Mouse (Mus musculus): ENCODE results near the gene Gm15128. TPM values are rescaled to one million over a fixed set of nuclear protein-coding genes. Genes with fewer than 3 reads are reported as not detected.
"Not testable (repeated sequence)": the region's sequence is repeated elsewhere in the genome, so short reads cannot be mapped to it uniquely, and the experiment has no call there.

Gm15128 gene
- not detected for total RNA-seq (2021)

GRCm38 (mm10) chrX:147765691-147766090, at the start of gene Gm15128:
Gene Gm15128 (plus strand): TSS chrX:147765991.
- intact Hi-C loops (cut with DNase I); DNase-seq: not testable (repeated sequence)

Other genes with a start within 250 kb of the Gm15128 start
- gene Lrch2, start 211.9 kb upstream of the Gm15128 start, total RNA-seq (2021), result 1 to 10 TPM; 2.6 to 2.8 TPM
- gene Gm15080, start 227.0 kb downstream of the Gm15128 start, total RNA-seq (2021), result not detected